In the genomic region with DNA sequence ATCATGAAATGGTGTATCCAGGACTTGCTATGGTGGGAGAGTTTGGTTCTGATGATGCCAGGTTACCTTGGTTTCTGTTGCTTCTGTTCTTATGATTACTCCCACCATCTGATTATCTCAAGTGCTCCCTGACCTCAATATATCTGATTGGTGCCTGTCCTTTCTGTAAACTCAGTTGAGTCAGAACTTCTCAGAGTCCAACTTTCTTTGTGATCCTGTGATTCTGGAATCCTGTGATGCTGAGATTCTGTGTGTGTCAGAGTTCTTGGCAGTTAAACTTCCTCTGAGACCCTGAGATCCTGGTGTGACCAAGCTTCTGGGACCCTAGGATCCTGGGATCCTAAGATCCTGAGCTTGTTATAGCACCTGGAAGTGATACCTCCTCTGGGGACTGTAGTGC, we compare ENCODE assay signal across 8 mouse cellular contexts. TPM values are rescaled to one million over a fixed set of nuclear protein-coding genes. Genes with fewer than 3 reads are reported as not detected.
DNase-seq lines count a peak whose midpoint lies in the region; ATAC-seq and TF ChIP-seq lines count a peak whose summit lies in the region.
"Not testable (repeated sequence)": the region's sequence is repeated elsewhere in the genome, so short reads cannot be mapped to it uniquely, and the experiment has no call there.
"Had no signal": no experiment of that assay in that cellular context is flagged by ENCODE, and none has a peak within 500 bp of the region (broad histone marks: within the 10 kb centered on the region; RNA-seq: fewer than 3 reads in every experiment).

Gene Zfp759, plus strand, starts transcription at position 301 of the 400 bp plus-strand sequence.

- not testable (repeated sequence) for H3K27ac ChIP-seq in olfactory bulb, adult 2 months (ENCODE audit: insufficient read depth, low read depth, low read length); testis, adult 2 months (ENCODE audit: control insufficient read depth, insufficient read depth, low read depth, low read length)

- not testable (repeated sequence) for H3K9me3 ChIP-seq in G1E (replicated peaks)

- not testable (repeated sequence) for H3K27me3 ChIP-seq in G1E (ENCODE audit: insufficient read depth, low read length); testis, adult 2 months (ENCODE audit: control insufficient read depth, insufficient read depth, low read length)

- TF ChIP-seq POLR2A in olfactory bulb, adult 2 months (IDR thresholded peaks at IDR 0.05; ENCODE audit: insufficient read depth, low read depth, low read length); testis, adult 2 months (IDR thresholded peaks at IDR 0.05; ENCODE audit: control insufficient read depth, low read depth, low read length): not testable (repeated sequence)

- intact Hi-C loops in left cerebral cortex, postnatal 4 days (cut with DNase I), result loop anchor here (10.0 kb wide), 1 partner anchor 183 kb away; the partner anchor contains the start of gene Zfp457

- not testable (repeated sequence) for DNase-seq in G1E (ENCODE audit: low spot score); layer of hippocampus, postnatal 25 days (ENCODE audit: extremely low spot score in 1 of 2, low spot score in 1 of 2); layer of hippocampus, postnatal 36 days; left cerebral cortex, adult 8-10 months (ENCODE audit: low spot score in 2 of 2); left cerebral cortex, postnatal 4 days

- not testable (repeated sequence) for H3K36me3 ChIP-seq in G1E (replicated peaks); testis, adult 2 months (ENCODE audit: control insufficient read depth, insufficient read depth, low read length)

- ATAC-seq in G1E (ENCODE audit: extremely low read depth, insufficient number of reproducible peaks, low FRiP score, poor library complexity, severe bottlenecking), result not testable (repeated sequence)

- not testable (repeated sequence) for TF ChIP-seq CTCF in G1E (IDR thresholded peaks at IDR 0.05; ENCODE audit: low read depth, low read length); olfactory bulb, adult 2 months (IDR thresholded peaks at IDR 0.05; ENCODE audit: insufficient read depth, low read depth, low read length); testis, adult 2 months (IDR thresholded peaks at IDR 0.05; ENCODE audit: control insufficient read depth, insufficient read depth, insufficient replicate concordance, low read depth, low read length)

- not testable (repeated sequence) for H3K4me3 ChIP-seq in G1E (ENCODE audit: low read depth, low read length); olfactory bulb, adult 2 months (ENCODE audit: insufficient read depth, low read depth, low read length)
- H3K4me3 ChIP-seq in testis, adult 2 months (ENCODE audit: control insufficient read depth, low read depth, low read length), result peak within 1 kb of the TSS; percentile 27

- not testable (repeated sequence) for H3K4me1 ChIP-seq in G1E (ENCODE audit: insufficient read depth, low read depth, low read length); olfactory bulb, adult 2 months (ENCODE audit: control insufficient read depth, insufficient read depth, low read length); testis, adult 2 months (ENCODE audit: control insufficient read depth, insufficient read depth, low read length)

RNA-seq across cellular contexts. Expression of gene Zfp759, which starts in this region (rescaled TPM):
- total RNA-seq in G1E (2014; fragmentation: Nextera tagmentation), result 12.4 and 16.3 TPM in 2 replicates
- total RNA-seq in G1E (2017), result 10.9 and 12.0 TPM in 2 replicates
- 0.20 and 0.24 TPM in 2 replicates for polyA plus RNA-seq in G1E (2012)
- 10 to 100 TPM; 10.1 to 10.8 TPM for total RNA-seq in layer of hippocampus, postnatal 25 days (2021)
- total RNA-seq in layer of hippocampus, postnatal 36 days (2021), result 10 to 100 TPM; 10.8 to 13.4 TPM
- total RNA-seq in left cerebral cortex, adult 8-10 months (2022), result 10 to 100 TPM in 3 of 4 experiments, 1 to 10 TPM in 1; 9.4 to 12.5 (median 10.9) TPM
- 10 to 100 TPM; 10.8 to 11.3 TPM for total RNA-seq in left cerebral cortex, postnatal 4 days (2021)
- not detected in 2 replicates for polyA plus RNA-seq in olfactory bulb, adult 2 months (2012; ENCODE audit: insufficient read depth, insufficient read length, low replicate concordance, missing spikeins)
- 3.3 and 3.9 TPM in 2 replicates for polyA plus RNA-seq in testis, adult 2 months (2012; rRNA removed)
- polyA plus RNA-seq: adrenal gland, adult 2 months had no signal
